Mouse (Mus musculus): ENCODE results near the gene Tnrc6a.

Gene Tnrc6a

DNA sequence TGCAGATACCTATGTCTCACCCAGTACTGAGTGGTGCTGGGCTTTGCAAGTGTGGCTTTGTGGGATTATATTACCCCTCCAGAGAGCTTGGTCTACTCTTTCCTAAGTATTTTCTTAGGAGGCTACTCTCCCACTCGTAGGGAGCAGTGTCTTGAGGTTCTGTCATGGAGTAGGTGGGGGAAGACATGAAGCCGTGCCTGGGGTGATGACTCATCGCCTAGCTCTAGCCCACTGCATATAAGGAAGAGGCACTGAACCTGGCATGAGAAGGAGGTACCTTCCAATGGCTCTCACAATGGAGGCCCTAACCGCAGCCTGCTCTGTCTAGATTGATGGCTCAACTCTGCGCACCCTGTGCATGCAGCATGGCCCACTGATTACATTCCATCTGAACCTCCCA is 68.0 kb downstream of the Tnrc6a start:
- no peak for DNase-seq

GRCm38 (mm10) chr7:123193201-123193600 is 69.5 kb downstream of the Tnrc6a start:
- no peak for DNase-seq

GRCm38 (mm10) chr7:123194696-123195095 is 71.0 kb downstream of the Tnrc6a start:
- DNase-seq, result no peak

- DNase-seq, result no peak
Measured at GRCm38 (mm10) chr7:123196432-123196831, 72.7 kb downstream of the Tnrc6a start.

- DNase-seq, result no peak
Measured at GRCm38 (mm10) chr7:123198695-123199094, 75.0 kb downstream of the Tnrc6a start.

- DNase-seq, result no peak
Measured at GRCm38 (mm10) chr7:123199151-123199550, 75.5 kb downstream of the Tnrc6a start.

DNA sequence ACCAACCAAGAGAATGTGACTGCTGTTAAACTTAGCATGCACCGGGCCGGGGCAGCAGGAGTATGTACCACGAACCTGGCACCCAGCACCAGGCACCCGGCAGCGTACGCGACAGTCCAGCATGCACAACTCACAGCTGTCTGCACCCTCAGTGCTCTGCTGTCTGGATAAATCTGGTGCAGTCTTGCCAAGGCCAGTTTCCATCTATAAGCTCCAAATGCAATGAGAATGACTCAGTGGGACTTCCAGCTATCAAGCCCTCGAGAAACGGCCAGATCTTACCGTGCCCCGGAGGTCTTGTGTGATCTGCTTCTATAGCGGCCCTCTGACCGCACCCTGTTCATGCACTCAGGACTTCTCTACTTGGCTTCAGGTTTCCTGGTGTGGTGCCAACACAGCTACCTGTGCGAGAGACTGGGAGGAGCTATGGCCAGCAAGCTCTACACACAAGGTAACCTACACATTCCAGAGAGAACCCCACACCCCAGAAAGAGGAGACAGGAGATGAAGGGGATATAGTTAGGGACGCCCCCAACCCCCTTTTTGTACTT is 76.0 kb downstream of the Tnrc6a start:
- no peak for DNase-seq

DNA sequence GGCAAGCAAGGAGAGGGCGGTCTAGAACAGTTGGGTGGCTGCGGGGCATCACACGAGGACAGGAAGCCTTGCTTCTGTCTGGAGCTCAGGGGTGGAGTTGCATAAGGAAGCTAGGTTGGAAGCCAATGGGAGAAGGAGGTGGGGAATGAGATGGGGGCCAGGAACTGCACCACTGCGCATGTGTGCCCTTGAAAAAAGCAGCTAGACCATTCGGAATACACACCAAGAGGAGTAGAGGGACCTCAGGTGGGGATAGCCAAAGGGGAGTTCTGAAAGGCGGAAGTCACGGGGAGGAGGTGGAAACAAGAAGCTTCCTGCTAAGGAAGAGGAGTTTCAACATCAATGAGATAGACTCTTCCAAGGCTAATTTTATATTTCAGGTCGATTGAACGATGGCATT is 77.0 kb downstream of the Tnrc6a start:
- DNase-seq, result no peak

DNA sequence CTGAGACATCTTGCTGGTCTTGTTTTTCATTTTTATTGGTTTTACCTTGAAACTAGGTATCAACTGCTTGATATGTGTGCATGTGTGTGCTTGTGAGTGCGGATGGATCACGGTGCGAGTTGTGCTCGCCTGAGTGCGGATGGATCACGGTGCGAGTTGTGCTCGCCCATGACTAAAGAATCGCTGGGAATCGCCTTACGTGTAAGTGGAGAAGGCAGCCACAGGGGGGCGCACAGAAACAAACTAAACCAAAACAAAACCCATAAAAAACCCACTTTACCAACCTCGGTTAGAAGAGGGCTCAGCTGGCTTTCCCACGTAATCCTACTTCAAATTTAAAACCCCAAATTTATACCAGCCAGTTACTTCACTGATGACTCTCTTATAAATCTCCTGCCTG is 81.6 kb downstream of the Tnrc6a start:
- DNase-seq, result peak; percentile 32 to 44

GRCm38 (mm10) chr7:123207561-123207960 is 83.9 kb downstream of the Tnrc6a start:
- no peak for DNase-seq

DNA sequence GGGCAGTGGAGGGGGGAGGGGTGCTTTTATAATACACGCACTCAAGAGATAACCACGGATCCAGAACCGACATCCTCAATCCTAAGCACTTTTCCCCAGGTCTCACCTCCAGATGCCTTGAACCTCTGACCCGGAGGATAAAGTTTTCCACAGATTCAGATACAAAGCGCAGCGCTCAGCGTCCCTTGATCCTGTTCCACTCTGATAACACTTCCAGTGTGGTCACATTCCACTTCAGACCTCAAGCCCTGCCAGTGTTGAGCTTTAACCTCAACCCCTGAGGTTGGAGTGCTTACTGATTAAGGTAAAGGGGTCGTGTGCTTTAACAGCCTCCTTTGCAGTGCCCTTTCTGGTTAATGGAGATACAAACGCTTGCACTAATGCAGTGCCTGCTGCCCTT is 86.2 kb downstream of the Tnrc6a start:
- no peak for DNase-seq

DNA sequence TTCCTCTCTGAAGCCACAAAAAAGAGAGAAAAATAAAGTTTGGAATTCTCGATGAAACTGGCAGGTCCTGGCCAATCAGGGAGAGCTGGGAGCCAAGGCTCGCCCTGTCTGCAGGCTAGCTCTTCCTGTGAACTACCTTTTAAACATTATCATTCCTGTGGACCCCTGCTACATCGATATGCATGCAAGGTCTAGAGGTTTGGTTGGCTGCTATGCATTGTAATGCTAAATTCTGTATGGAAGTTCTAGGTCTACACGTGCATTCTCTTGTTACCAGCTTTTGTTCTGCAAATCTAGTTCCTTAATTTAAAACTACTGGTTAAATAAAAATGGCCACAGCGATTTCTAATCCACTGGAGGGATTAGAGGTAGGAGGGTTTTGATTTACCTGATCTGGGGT is 87.8 kb downstream of the Tnrc6a start:
- DNase-seq, result no peak

DNA sequence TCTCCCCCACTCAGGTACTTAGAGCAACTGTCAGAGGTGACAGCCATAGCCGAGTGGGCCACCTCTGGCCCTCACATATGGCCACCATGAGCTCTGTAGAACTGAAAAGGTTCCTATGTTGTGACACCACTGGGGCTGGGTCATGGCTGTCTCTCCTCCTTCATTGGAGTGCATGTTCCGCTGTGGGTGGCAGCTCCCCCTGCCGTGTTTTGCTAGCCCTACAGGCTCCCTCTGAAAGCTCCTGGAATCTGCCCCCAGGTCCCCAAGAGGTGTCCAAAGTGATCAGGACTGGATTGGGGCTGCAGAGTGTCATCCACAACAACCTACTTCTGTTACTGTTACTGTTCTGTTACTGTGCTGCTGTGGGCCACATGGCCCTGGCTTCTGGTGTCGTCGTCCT is 88.6 kb downstream of the Tnrc6a start:
- DNase-seq, result no peak

DNA sequence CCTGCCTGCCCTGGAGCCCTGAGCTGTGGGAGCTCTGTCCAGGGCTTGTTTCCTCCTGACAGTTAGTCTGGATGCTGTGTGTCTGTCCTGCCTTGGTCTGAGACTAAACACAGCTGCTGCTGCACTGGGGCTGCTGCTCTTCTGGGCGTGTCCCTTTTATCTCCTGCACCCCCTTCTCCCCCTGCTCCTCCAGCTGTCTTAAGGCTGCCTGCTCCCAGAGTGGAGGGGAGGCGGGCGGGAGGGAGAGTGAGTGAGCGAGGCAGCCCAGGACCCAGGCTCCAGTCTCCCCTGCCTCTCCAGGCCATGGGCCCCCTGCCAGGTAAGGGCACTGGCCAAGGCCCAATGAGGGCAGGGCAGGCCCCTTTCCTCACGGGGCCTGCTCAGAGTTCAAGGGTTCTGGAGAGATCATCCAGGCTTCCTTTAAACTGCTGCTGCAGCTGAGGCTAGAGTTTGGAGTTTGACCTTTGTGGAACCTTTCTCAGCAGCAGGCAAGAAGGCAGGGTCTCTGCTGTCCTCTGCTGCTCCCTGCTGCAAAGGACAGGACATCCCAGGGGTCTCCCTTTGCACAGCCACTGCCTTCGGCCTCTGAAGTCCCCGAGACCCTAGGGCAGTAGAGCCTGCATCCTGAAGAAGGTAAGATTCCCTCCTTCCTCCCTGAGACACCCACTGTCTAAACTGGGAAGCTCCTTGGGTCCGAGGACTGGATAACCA is 90.8 kb downstream of the Tnrc6a start, which contains the start of gene Slc5a11:
Slc5a11 (plus strand) TSS at position 416 of the 711 bp plus-strand sequence.
- no peak for DNase-seq

DNA sequence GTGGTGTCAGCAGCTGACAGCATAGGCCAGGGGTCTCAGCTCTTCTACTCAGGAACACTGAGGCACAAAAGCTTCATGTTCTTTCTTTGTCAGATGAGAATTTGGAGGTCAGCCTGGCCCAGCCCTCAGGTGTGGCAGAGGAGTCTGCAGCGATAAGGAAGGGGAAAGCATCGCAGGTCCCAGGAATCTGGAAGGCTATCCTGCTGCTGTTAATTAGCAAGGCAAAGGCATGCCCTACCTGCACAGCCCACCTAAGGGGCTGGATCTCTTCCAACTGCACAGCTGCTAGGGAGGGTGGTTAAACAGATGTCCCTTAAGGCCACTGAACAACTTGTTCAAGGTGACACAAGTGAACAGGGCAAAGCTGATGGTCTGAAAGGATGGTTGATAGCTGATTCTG is 91.5 kb downstream of the Tnrc6a start:
- no peak for DNase-seq

- no peak for DNase-seq
Measured at GRCm38 (mm10) chr7:123217448-123218354, 94.0 kb downstream of the Tnrc6a start.

DNA sequence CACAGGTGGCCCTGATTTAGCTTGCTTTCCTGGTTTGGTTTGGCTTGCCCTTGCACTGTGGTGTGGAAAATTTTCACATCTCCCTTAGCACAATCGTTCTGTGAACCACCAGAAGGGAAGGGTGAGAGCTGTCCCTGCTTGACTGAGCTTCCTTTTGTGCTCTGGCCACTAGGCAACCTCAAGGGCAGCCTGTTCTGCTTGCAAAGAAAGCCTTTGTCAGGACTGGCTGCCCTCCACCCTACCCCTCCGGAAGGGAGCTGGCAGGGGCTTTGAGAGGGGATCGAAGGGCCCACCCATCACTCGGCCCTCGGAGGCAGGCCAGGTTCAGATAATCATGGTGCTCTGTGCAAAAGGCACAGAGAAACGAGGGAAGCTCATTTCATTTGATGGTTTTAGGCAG is 94.9 kb downstream of the Tnrc6a start:
- DNase-seq, result no peak

GRCm38 (mm10) chr7:123219781-123220632 is 96.3 kb downstream of the Tnrc6a start:
- DNase-seq, result no peak

DNA sequence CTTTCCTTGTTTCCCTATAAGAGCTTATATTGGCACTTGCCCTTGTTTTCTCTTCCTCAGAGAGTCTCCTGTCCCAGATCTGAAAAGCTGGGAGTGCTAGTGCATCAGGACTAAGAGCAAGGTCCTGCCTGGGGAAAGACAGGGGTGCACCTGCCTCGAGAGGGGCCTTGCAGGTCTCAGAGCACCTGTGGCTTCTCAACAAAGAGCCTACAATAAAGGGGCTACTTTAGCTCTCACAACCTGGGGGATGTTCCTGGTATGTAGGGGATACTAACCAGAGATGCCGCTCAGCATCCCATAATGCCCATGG is 96.9 kb downstream of the Tnrc6a start:
- no peak for DNase-seq

DNA sequence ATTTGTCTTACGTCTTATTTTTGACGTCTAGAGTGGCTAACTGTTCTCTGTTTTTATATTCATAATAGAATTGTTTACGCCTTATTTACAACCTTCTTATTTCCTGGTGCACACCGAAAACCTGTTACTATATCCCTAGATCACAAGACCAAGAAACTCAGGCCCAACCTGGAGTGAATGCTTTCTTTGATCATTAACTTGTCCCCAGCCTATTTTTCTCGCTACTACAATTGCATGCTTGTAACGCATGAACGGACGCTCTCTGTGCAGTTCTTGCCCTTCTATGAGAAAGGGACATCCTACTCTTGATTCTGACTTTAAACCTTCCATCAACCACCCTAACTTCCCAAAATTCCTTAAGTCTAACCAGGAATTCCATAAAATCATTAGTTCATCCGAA is 100.4 kb downstream of the Tnrc6a start:
- no peak for DNase-seq

GRCm38 (mm10) chr7:123225159-123225558 is 101.5 kb downstream of the Tnrc6a start:
- no peak for DNase-seq

- peak; percentile 4 to 13 for DNase-seq
Measured at GRCm38 (mm10) chr7:123235449-123235848, 111.8 kb downstream of the Tnrc6a start.

DNA sequence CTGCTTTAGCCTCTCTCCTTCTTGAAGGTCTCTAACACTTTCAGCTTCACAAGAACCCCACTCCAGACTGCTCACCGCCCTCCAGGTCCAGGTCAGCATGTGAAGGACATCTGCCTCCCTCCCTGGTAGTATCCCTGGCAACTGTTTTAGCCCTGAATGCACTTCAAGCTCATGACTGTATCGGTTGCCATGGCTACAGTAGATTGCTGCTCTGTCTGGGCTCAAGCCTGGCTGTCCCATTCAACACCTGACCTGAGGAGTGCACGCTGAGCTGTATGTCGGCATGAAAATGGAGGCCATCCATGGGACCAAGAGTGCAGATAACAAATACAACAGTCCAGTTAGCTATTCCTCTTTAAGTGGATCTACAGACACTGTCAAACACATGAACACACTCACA is 114.9 kb downstream of the Tnrc6a start:
- DNase-seq, result no peak

All from thymus, postnatal 36 days (tissue).